Mouse (Mus musculus) naive thymus-derived CD4-positive, alpha-beta T cell, adult 2 months (primary cell): ENCODE results near the gene Hoxa4.

Source experiments
- DNase-seq: peaks from one replicate; pipeline ENCODE4 v3.0.0-alpha.2; 2011; ENCODE audit warnings: low read depth

Gene Hoxa4

DNA sequence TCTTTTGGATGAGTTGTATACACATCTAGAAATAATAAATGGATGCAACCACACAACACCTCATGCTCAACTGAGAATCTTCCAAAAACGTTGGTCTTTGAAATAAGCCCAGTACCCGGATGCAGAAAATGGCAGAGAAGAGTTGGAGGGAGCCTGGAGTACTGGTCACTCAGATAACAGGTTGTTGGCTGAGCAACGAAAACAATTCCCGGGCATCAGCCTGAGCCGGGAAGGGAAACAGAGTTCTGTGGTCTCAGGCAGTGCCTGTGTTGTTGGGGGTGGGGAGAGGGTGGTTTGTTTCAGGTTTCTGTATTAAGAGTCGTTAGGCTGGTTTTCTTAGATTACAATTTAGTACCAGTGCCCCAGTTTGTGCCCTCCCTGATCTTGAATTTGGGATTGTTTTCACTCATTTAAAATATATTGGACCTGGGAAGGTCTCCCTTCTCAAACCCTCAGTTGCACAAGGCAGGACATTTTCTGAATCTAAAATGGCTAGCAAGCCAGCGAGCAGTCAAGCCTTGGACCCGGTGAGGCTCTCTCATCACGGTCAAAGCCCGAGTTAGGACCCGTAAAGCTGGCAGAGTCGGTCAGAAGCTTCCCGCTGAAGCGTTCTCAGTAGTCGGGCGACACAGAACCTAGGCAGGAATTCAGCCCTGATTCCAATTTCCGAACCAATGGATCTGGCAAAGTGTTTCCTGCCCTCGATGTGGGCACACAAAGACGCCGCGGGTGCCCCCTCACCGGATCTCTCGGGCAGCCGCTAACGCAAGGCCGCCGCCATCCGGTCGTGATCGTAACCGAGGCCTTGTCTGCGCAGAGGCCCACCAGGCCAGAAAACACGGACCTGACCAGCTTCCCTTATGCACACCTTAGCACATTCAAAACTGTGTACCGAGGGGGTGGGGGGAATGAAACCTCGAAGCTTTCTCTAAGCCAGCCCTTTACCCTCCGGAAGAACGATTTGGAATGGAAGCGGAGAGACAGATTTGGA lies 37.2 kb upstream of the Hoxa4 start:
- peak; percentile 40 for DNase-seq

- DNase-seq = no peak
Observed at GRCm38 (mm10) chr6:52227470-52228222, 36.1 kb upstream of the Hoxa4 start.

DNA sequence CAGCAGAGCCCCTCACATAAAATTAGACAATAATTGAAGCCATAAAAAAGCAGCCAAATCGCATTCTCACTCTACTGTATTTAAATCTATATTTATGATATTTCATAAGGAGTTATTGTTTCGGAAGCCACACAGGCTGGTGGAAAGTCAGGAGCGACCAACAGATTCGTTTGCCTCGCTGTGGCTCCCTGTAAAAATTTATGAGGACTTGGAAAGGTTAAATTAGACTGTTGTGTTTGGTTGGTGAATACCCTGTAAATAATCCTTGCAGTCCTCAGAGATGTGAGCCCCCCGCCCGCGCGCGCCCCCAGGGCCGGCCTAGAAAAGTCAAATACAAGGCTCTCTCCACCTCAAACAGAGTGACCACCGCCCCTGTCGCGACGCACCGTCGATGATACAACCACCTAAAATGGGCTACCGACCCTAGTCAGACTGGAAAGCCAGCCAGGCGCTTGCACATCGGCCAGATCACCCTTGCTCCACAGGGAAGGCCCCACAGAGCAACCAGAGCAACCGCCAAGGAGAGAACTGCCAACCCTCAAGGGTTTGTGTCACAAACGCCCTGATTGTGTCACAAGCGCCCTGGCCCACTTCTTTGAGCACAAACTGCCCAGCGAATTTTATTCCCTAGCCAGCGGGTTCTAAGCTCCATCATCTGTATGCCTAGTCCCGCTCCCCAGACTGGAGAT lies 35.2 kb upstream of the Hoxa4 start:
- DNase-seq = peak; percentile 12

DNA sequence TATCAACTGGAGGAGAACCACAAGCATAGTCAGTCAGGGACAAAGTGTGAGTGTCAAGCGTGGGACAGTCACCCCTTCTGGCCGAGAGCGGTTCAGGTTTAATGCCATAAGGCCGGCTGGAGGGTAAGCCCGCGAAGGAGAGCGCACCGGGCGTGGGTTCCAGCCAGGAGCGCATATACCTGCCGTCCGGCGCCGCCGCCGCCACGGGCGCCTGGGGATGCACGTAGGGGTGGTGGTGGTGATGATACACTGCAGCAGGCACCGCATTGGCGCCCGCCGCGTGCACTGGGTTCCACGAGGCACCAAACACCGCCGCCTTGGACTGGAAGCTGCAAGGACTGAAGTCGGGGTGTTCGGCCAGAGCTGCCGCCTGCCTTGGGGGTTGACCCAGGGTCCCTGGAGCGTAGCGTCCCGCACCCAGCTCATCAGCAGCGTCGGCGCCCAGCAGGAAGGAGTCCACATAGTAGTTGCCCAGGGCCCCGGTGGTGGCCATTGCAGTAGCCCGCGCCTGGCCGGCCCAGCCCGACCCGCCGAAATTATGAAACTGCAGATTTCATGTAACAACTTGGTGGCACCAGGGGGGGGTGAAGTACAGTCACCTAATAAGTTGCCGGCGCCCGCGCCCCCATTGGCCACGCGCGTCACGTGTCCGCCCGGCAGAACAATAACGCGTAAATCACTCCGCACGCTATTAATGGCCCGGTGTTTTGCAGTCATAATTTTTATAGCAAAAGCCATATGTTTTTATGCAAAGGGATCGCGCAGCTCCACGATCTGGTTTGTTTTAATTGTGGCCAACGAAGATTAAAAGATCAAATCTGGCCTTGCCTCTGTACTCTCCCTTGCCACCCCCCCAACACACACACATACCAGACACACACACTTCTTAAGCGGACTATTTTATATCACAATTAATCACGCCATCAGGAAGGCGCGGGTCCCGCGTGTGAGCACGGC lies 34.3 kb upstream of the Hoxa4 start:
- DNase-seq = peak; percentile 23

DNA sequence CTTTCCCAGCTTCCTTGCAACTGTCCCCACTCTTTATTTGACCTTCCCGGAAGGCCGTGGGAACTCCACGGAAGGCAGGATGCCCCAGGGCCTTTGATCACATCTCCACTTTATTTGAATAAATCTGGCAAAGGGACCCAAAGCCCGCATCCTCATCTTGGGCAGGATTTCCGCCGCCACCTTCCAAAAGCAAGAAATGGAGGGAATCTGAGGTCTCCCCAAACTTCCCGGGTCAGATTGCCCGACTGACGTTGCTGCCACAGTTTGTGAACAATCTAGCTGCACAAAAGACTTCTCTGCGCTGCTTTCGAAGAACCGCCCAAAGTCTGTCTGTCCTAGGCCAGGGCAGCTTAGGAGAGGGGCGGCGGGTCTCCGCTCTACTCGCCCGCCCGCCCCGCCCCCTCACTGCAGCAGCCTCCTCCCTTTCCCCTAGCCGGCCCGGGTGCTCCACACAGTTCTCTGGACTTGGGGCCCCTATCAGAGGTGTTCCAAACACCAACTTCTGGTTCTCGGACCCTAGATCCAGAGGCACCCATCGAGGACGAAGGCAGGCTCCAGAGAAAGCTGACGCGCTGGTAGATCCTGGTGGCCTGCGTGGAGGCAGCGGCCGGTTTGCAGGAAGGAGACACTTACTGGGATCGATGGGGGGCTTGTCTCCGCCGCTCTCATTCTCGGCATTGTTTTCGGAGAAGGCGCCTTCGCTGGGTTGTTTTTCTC lies 33.5 kb upstream of the Hoxa4 start:
- DNase-seq = peak; percentile 15

DNA sequence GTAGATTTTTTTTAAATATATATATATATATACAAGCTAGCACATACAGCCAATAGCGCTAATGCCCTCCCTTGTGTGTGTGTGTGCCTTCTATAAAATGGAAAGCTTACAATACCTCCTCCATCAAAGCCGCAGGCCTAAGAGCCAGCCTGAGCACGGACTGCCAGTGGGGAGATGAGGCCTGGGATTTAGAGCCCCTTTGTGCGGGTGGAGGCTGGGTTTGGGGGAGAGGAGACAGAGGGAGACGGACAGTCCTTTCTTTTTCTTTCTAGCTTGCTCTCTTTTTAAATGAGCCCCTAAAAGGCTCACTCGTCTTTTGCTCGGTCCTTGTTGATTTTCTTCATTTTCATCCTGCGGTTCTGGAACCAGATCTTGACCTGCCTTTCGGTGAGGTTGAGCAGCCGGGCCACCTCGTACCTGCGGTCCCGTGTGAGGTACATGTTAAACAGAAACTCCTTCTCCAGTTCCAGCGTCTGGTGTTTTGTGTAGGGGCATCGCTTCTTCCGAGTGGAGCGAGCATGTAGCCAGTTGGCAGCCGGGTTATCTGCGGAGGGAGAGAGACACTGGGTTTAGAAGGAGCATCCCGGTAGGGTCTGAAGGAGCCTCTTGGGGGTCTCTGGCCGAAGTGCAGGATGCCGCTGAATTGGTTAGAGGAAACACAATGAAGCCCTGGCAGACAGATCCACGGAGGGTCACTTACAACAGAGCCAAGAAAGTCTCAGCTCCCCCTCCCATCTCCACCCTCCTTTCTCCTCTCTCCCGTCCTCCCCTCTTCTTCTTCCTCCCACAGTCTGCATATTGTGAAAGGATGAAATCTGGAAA lies 32.6 kb upstream of the Hoxa4 start:
- peak; percentile 14 for DNase-seq

DNA sequence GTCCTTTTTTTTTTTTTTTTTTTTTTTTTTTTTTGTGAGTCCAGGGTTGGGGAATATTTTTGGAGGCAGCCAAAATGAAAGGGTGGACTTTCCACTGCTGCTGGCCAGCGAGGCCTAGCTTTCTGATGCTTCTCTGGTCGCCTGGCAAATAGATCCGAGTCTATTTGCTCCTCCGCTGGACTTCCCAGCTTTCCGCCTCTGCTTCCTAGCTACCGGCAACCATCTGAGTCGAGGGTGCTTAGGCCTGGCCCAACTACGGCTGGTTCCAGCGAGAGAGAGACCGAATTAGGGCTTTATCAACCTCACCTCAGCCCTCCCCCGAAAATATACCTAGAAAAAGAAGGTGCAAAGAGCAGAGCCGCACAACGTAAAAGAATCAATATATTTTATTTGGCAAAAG lies 31.2 kb upstream of the Hoxa4 start:
- peak; percentile 4 for DNase-seq

DNA sequence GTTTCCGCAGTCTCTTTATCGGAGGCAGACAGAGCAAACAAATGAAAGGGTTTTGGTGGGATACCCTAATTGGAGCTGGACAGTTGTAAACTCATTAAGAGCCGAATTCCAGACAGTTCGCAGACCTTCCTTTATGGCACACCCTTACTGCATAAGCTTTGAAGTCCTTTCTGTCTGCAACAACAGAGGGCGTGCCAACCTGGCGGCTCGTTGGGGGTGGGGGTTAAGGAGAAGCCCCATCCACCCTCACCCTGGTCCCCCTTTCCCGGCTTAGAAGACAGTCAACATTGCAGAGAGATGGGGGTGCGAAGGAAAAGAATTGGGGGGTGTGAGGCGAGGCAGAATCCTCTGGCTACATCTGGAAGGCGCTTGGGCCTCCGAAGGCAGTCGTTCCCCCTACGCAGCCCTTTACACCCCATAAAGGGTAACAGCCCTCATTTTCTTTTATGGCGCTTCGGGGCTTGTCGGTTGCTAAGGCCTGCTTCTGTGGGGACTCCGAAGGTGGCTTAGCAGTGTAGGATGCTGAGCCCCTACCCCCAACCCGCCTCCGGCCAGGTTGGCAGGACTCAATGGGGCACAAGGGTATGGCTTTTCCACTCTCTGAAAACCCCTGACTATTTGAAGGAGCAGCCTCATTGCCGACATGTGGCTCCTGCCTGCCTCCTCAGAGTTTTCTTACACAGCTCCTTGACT lies 30.6 kb upstream of the Hoxa4 start:
- DNase-seq = peak; percentile 28

DNA sequence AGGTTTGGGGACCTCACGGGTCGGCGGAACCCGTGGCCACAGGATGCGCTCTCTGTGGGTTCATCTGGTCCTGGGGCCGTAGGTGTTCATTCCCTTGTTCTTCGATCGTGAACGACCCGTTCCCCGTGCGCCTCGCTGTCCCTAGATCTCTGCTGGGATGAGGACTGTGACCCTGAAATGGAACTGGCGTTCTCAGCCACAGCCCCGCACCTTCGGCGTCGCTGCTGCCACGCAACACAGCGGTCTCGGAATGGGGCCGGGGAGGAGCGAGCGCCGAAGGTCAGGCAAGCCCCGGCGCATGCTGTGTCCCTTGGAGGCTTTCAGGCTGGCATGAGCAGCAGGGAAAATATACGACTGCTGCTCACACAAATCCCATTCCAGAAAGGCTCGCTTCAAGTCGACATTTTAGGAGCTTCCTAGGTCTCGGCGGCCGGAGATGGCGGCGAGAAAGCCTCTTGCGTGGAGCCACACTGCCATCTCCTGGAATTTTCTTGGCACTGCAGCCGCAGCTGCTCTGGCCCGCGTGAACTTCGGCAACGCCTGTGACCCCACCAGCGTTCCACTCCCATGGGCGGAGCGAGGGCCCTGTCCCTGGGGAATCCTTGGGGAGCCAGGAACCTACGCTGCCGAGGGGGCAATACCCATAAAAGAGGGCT lies 29.9 kb upstream of the Hoxa4 start, which contains the start of gene Hoxa7:
Gene Hoxa7 (minus strand): TSS at position 518 of the 656 bp plus-strand sequence.
- DNase-seq = peak; percentile 91

- DNase-seq = peak; percentile 55
Observed at GRCm38 (mm10) chr6:52220865-52221310, 29.3 kb upstream of the Hoxa4 start.

- DNase-seq = peak; percentile 41
Observed at GRCm38 (mm10) chr6:52220003-52220864, 28.7 kb upstream of the Hoxa4 start.

DNA sequence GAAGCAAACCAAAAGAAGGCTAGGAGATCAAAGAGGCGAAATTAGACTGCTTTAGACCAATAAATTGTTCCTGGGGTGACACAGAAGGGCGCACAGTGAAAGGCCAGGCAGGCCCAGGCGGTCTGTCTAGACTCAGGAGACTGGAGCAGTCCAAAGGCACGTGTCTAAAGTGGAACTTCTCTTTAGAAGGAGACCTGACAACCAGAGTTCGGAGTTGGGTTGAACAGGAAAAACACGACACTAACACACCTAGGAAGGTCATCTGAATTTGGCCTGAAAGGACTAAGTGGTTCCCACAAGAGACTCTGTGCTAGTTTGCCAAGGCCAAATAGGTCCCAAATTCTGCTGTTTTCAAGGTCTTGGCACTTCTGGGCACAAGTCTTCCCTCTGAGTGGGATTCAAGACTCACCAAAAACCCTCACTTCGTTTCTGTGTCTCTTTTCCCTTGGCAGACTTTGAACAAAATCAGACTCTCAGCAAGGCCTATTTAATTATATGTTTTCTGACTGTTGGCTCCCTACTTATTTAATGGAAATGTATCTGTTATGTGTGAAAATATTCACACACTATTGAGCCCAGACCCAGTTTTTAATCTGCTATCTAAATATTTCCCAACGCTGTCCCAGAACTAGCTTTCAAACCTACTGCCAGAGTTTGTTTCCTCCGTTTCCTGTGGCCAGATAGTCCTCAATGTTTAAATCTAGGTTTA lies 27.8 kb upstream of the Hoxa4 start:
- peak; percentile 20 for DNase-seq

DNA sequence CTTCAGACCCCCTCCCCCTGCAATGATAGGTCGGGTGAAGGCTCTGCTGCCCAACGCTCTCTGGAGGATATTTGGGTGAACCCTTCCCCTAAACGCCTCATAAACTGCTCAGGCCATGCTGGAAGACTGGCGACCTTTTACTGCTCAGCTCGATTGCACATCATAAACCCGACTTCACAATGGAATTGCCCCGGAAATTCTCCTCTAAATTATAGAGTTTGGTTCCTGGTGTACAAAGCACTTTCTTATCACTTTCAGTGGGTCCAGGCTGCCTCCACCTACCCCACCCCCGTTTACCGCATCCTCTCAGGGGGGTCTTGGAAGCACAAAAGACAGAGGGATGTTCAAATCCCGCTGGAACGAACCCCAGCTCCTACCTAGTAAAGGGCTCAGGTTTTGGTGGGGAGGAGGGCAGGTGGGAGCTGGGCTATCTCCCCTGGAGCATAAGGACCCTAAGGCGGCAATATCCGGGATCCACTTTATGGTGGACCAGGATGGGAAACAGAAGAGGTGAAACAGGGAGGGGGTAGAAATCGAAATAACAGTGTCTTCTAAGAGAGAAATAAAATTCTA lies 27.2 kb upstream of the Hoxa4 start:
- peak; percentile 7 for DNase-seq

GRCm38 (mm10) chr6:52217895-52218642 lies 26.5 kb upstream of the Hoxa4 start:
- peak; percentile 50 for DNase-seq

- DNase-seq = peak; percentile 71
Observed at GRCm38 (mm10) chr6:52217459-52217768, 25.9 kb upstream of the Hoxa4 start.
